Mouse (Mus musculus): ENCODE data around the gene Anxa6.

DNA sequence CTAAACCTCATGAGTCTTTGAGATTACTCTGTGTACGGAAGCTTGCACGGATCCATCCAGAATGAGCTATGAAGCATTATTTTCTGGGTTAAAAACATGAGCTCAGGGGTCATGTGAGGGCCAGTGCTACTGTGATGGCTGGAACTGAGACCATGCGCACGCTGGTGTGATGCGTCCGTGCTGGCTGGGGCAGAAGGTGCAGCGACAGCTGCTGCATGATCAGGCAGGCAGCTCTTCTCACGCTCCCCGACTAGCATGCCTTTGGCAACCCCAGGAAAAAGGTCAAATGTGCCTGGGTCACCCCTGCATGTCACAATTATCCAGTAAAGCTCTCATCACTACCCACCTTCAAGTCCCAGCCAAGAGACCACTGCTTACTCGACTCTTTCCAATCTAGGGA, 39.9 kb upstream of the Anxa6 start:
- TF ChIP-seq CTCF (IDR thresholded peaks at IDR 0.05; ENCODE audit: borderline replicate concordance, control insufficient read depth, extremely low read depth, insufficient read depth, low read length, poor library complexity) = no peak
- no peak for TF ChIP-seq POLR2A (IDR thresholded peaks at IDR 0.05; ENCODE audit: control insufficient read depth, extremely low read depth, insufficient read depth, low read length, poor library complexity)
